Mouse (Mus musculus): Measurements from ENCODE around the gene 4933427D14Rik.
A peak's percentile ranks its signal among the peaks of the same experiment; 100 is the strongest.

4933427D14Rik gene

GRCm38 (mm10) chr11:72136231-72136982 lies 70.9 kb downstream of the 4933427D14Rik start:
- peak; percentile 48 for DNase-seq

GRCm38 (mm10) chr11:72135383-72136158 lies 71.7 kb downstream of the 4933427D14Rik start, which contains the start of gene Pitpnm3:
Gene Pitpnm3 (minus strand): TSS chr11:72135778.
- DNase-seq: peak; percentile 51

- no peak for DNase-seq
Measured at GRCm38 (mm10) chr11:72134536-72135382, 72.5 kb downstream of the 4933427D14Rik start.

GRCm38 (mm10) chr11:72133075-72133474 lies 74.2 kb downstream of the 4933427D14Rik start:
- no peak for DNase-seq

- DNase-seq: peak; percentile 88
Measured at GRCm38 (mm10) chr11:72132266-72132665, 75.0 kb downstream of the 4933427D14Rik start.

- DNase-seq: no peak
Measured at GRCm38 (mm10) chr11:72131697-72132096, 75.6 kb downstream of the 4933427D14Rik start.

- DNase-seq: no peak
Measured at GRCm38 (mm10) chr11:72130905-72131304, 76.4 kb downstream of the 4933427D14Rik start.

GRCm38 (mm10) chr11:72130472-72130871 lies 76.8 kb downstream of the 4933427D14Rik start:
- no peak for DNase-seq

GRCm38 (mm10) chr11:72130021-72130420 lies 77.2 kb downstream of the 4933427D14Rik start:
- peak; percentile 80 for DNase-seq

- no peak for DNase-seq
Measured at GRCm38 (mm10) chr11:72129032-72129894, 78.0 kb downstream of the 4933427D14Rik start.

GRCm38 (mm10) chr11:72127450-72128189 lies 79.6 kb downstream of the 4933427D14Rik start:
- DNase-seq: no peak

- no peak for DNase-seq
Measured at GRCm38 (mm10) chr11:72125781-72126180, 81.5 kb downstream of the 4933427D14Rik start.

GRCm38 (mm10) chr11:72123531-72123930 lies 83.7 kb downstream of the 4933427D14Rik start:
- no peak for DNase-seq

- no peak for DNase-seq
Measured at GRCm38 (mm10) chr11:72120354-72120753, 86.9 kb downstream of the 4933427D14Rik start.

GRCm38 (mm10) chr11:72118630-72119029 lies 88.6 kb downstream of the 4933427D14Rik start:
- DNase-seq: no peak

- DNase-seq: no peak
Measured at GRCm38 (mm10) chr11:72113296-72113695, 94.0 kb downstream of the 4933427D14Rik start.

- DNase-seq: no peak
Measured at GRCm38 (mm10) chr11:72110726-72111125, 96.5 kb downstream of the 4933427D14Rik start.

GRCm38 (mm10) chr11:72104223-72104622 lies 103.0 kb downstream of the 4933427D14Rik start:
- no peak for DNase-seq
